Mouse (Mus musculus) adrenal gland (tissue): ENCODE measurements around the gene Aqp2.

ENCODE experiments used
- intact Hi-C: fragments of 180-260 bp; cut with DNase I; formaldehyde crosslinking; loops from one replicate; pipeline ENCODE4 v1.15.1; 2025

Gene Aqp2

GRCm38 (mm10) chr15:99614753-99615152 is 35.9 kb downstream of the Aqp2 start:
- intact Hi-C loops = no loop called here

GRCm38 (mm10) chr15:99615246-99615645 is 36.4 kb downstream of the Aqp2 start:
- intact Hi-C loops = no loop called here

GRCm38 (mm10) chr15:99618595-99618994 is 39.7 kb downstream of the Aqp2 start:
- intact Hi-C loops = no loop called here

- intact Hi-C loops = no loop called here
These were observed 41.0 kb downstream of the Aqp2 start for GRCm38 (mm10) chr15:99619821-99620220.

- intact Hi-C loops = no loop called here
These were observed 43.2 kb downstream of the Aqp2 start for GRCm38 (mm10) chr15:99622063-99622462.

GRCm38 (mm10) chr15:99631618-99632017 is 52.8 kb downstream of the Aqp2 start:
- intact Hi-C loops = no loop called here
